Mouse (Mus musculus) lung, embryonic 14.5 days (tissue): Measurements from ENCODE around the gene Astn1. TPM values are rescaled to one million over a fixed set of nuclear protein-coding genes. Genes with fewer than 3 reads are reported as not detected.
A peak's percentile ranks its signal among the peaks of the same experiment; 100 is the strongest.

Experiments used
- ATAC-seq: fragments of 200-750 bp; cut with Nextera tagmentation; 2 replicates; pipeline ENCODE4 v1.8.0; 2017; ENCODE audit warnings: mild to moderate bottlenecking, moderate TSS enrichment, moderate library complexity; ENCODE audit not compliant: insufficient read depth
- DNase-seq: peaks from one replicate; pipeline ENCODE4 v3.0.0-alpha.2; 2015
- H3K27ac ChIP-seq: fragments of 300-500 bp; sonication (generic); 2 replicates; pipeline ENCODE4 v1.5.1; 2014; ENCODE audit warnings: low read depth, mild to moderate bottlenecking, moderate library complexity
- H3K27me3 ChIP-seq: fragments of 300-500 bp; sonication (generic); 2 replicates; pipeline ENCODE4 v1.6.1; 2014; ENCODE audit warnings: low read length, control low read depth; ENCODE audit not compliant: insufficient read depth
- H3K36me3 ChIP-seq: fragments of 300-500 bp; sonication (generic); 2 replicates; pipeline ENCODE4 v1.6.1; 2014; ENCODE audit warnings: control low read depth; ENCODE audit not compliant: insufficient read depth
- H3K4me1 ChIP-seq: fragments of 300-500 bp; sonication (generic); 2 replicates; pipeline ENCODE4 v1.6.1; 2014; ENCODE audit warnings: antibody characterized with exemption, control low read depth; ENCODE audit not compliant: insufficient read depth
- H3K4me2 ChIP-seq: fragments of 300-500 bp; sonication (generic); 2 replicates; pipeline ENCODE4 v1.6.1; 2014; ENCODE audit warnings: mild to moderate bottlenecking
- H3K4me3 ChIP-seq: fragments of 300-500 bp; sonication (generic); 2 replicates; pipeline ENCODE4 v1.5.1; 2014; ENCODE audit warnings: low read depth, low read length
- H3K9ac ChIP-seq: fragments of 300-500 bp; sonication (generic); 2 replicates; pipeline ENCODE4 v1.6.1; 2014
- H3K9me3 ChIP-seq: fragments of 300-500 bp; sonication (generic); 2 replicates; pipeline ENCODE4 v1.6.1; 2016; ENCODE audit warnings: low read depth, low read length, control low read depth
- CTCF ChIP-seq: IDR thresholded peaks from 2 replicates; pipeline ENCODE4 v1.5.1; 2016; ENCODE audit warnings: antibody characterized with exemption, low read depth
- WGBS: fragments of 180-500 bp; shearing (Covaris S2); extraction: QIAGEN DNeasy Blood & Tissue Kit; methylation state at CpG from one replicate; pipeline ENCODE4 v1.1.7; 2014; 5-methylcytosine and 5-hydroxymethylcytosine counted together
- polyA plus RNA-seq: library from polyadenylated mRNA; unstranded; fragments of >200 nt; fragmentation: Nextera tagmentation; extraction: Ambion mirVana; gene quantifications from 2 replicates; pipeline ENCODE4 v1.2.1, GENCODE M21; 2014

Astn1 gene
- polyA plus RNA-seq, 1 experiment from 2014 or later: 0.36 TPM

GRCm38 (mm10) chr1:158507610-158508009 is 145.5 kb downstream of the Astn1 start:
- H3K36me3 ChIP-seq: no peaks in the 10 kb centered on the region
- no peak for TF ChIP-seq CTCF
- ATAC-seq (no peak), DNase-seq (no peak)
- H3K27ac ChIP-seq: no peak overlapping the region
- 33% methylated on average over 3 of the region's 3 CpGs for WGBS
- H3K4me1 ChIP-seq: no peaks in the 10 kb centered on the region
- H3K4me3 ChIP-seq: no peak overlapping the region
- no peak overlapping the region for H3K4me2 ChIP-seq
- no peaks in the 10 kb centered on the region for H3K27me3 ChIP-seq
- no peaks in the 10 kb centered on the region for H3K9me3 ChIP-seq
- no peak overlapping the region for H3K9ac ChIP-seq

- 71% methylated on average over 4 of the region's 4 CpGs for WGBS
Measured at GRCm38 (mm10) chr1:158509112-158509855, 147.2 kb downstream of the Astn1 start.

GRCm38 (mm10) chr1:158510478-158511207 is 148.6 kb downstream of the Astn1 start:
- Histone ChIP-seq H3K4me2 (no peak overlapping the region), H3K9ac (no peak overlapping the region), H3K4me3 (no peak overlapping the region), H3K9me3 (no peaks in the 10 kb centered on the region), H3K27me3 (no peaks in the 10 kb centered on the region), H3K4me1 (no peaks in the 10 kb centered on the region), H3K36me3 (no peaks in the 10 kb centered on the region), H3K27ac (no peak overlapping the region)
- no peak for TF ChIP-seq CTCF
- ATAC-seq: no peak
- no peak for DNase-seq
- WGBS: 93% methylated on average over 15 of the region's 15 CpGs

More at GRCm38 (mm10) chr1:158509112-158509855, 147.2 kb downstream of the Astn1 start:
- no peak overlapping the region for H3K9ac ChIP-seq
- no peaks in the 10 kb centered on the region for H3K4me1 ChIP-seq
- no peaks in the 10 kb centered on the region for H3K9me3 ChIP-seq
- H3K27ac ChIP-seq: no peak overlapping the region
- no peak for ATAC-seq
- no peaks in the 10 kb centered on the region for H3K27me3 ChIP-seq
- H3K36me3 ChIP-seq: no peaks in the 10 kb centered on the region
- peak; percentile 26 for DNase-seq
- H3K4me2 ChIP-seq: no peak overlapping the region
- H3K4me3 ChIP-seq: no peak overlapping the region
- TF ChIP-seq CTCF: no peak

- Histone ChIP-seq H3K27me3 (no peaks in the 10 kb centered on the region), H3K4me1 (no peaks in the 10 kb centered on the region), H3K9ac (no peak overlapping the region), H3K4me3 (no peak overlapping the region), H3K27ac (no peak overlapping the region), H3K4me2 (no peak overlapping the region), H3K36me3 (no peaks in the 10 kb centered on the region), H3K9me3 (no peaks in the 10 kb centered on the region)
- DNase-seq: no peak
- ATAC-seq: no peak
- no peak for TF ChIP-seq CTCF
Measured at GRCm38 (mm10) chr1:158512089-158512488, 150.0 kb downstream of the Astn1 start.

GRCm38 (mm10) chr1:158512636-158513035 is 150.6 kb downstream of the Astn1 start:
- H3K27ac ChIP-seq: no peak overlapping the region
- no peak for TF ChIP-seq CTCF
- H3K4me3 ChIP-seq: no peak overlapping the region
- DNase-seq (no peak), ATAC-seq (no peak)
- no peaks in the 10 kb centered on the region for H3K27me3 ChIP-seq
- H3K4me2 ChIP-seq: no peak overlapping the region
- H3K36me3 ChIP-seq: no peaks in the 10 kb centered on the region
- H3K4me1 ChIP-seq: no peaks in the 10 kb centered on the region
- WGBS: 77% methylated on average over 6 of the region's 6 CpGs
- no peaks in the 10 kb centered on the region for H3K9me3 ChIP-seq
- no peak overlapping the region for H3K9ac ChIP-seq

- WGBS: 59% methylated on average over 13 of the region's 13 CpGs
- Histone ChIP-seq H3K27me3 (no peaks in the 10 kb centered on the region), H3K9ac (no peak overlapping the region), H3K27ac (no peak overlapping the region), H3K4me1 (no peaks in the 10 kb centered on the region), H3K9me3 (no peaks in the 10 kb centered on the region), H3K4me3 (no peak overlapping the region), H3K4me2 (no peak overlapping the region), H3K36me3 (no peaks in the 10 kb centered on the region)
- TF ChIP-seq CTCF: no peak
- ATAC-seq (peak; percentile 76), DNase-seq (peak; percentile 66)
Measured at GRCm38 (mm10) chr1:158513572-158513971, 151.5 kb downstream of the Astn1 start.

- no peak overlapping the region for H3K27ac ChIP-seq
- H3K4me1 ChIP-seq: no peaks in the 10 kb centered on the region
- H3K27me3 ChIP-seq: no peaks in the 10 kb centered on the region
- ATAC-seq (no peak), DNase-seq (no peak)
- WGBS: 71% methylated on average over 4 of the region's 4 CpGs
- no peak overlapping the region for H3K4me2 ChIP-seq
- H3K36me3 ChIP-seq: no peaks in the 10 kb centered on the region
- no peaks in the 10 kb centered on the region for H3K9me3 ChIP-seq
- no peak overlapping the region for H3K9ac ChIP-seq
- H3K4me3 ChIP-seq: no peak overlapping the region
- TF ChIP-seq CTCF: no peak
Measured at GRCm38 (mm10) chr1:158516558-158516957, 154.5 kb downstream of the Astn1 start.
